Mouse (Mus musculus): ENCODE results near the gene Gipc2. TPM values are rescaled to one million over a fixed set of nuclear protein-coding genes. Genes with fewer than 3 reads are reported as not detected.

The Gipc2 gene
- polyA plus RNA-seq, 1 experiment from 2014 or later, result 2.6 TPM

DNA sequence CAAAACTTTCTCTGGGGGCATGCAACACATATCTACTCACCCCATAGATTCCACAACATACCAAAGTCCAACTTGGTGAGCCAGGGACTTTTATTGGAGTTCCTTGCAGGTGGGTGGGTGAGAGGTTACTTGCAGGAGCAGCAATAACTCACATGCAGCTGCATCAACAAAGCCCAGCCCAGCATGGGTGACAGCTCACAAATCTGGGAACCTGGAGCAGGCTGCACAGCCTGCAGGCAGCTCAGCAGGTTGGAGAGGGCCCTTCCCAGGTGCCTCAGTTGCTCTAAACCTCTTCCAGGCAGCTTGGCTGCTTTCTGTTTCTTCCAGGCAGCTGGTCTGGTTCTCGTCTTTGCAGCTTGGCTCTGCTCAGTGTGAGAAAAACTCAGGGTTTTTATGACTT is 13.3 kb upstream of the Gipc2 start:
- 64% methylated on average over 1 of the region's 1 CpGs for WGBS
- H3K27me3 ChIP-seq (ENCODE audit: insufficient read depth, poor library complexity, severe bottlenecking), result no peaks in the 10 kb centered on the region

GRCm38 (mm10) chr3:152178816-152179215 is 12.8 kb upstream of the Gipc2 start:
- WGBS, result 91% methylated on average over 4 of the region's 4 CpGs
- 0 out of 2 replicates have a peak, but pooled peaks cover 3% of the 10 kb centered on the region for H3K36me3 ChIP-seq
- no peaks in the 10 kb centered on the region for H3K4me1 ChIP-seq (replicated peaks)
- no peaks in the 10 kb centered on the region for H3K9me3 ChIP-seq
- no peaks in the 10 kb centered on the region for H3K27me3 ChIP-seq (ENCODE audit: insufficient read depth, poor library complexity, severe bottlenecking)
- H3K27ac ChIP-seq, result no peak overlapping the region
- H3K4me3 ChIP-seq, result no peak overlapping the region
- no peak for DNase-seq (ENCODE audit: low spot score)

More for the DNA sequence above, 13.3 kb upstream of the Gipc2 start:
- no peak for DNase-seq (ENCODE audit: low spot score)
- no peak overlapping the region for H3K4me3 ChIP-seq
- no peaks in the 10 kb centered on the region for H3K9me3 ChIP-seq
- H3K4me1 ChIP-seq (replicated peaks), result no peaks in the 10 kb centered on the region
- H3K36me3 ChIP-seq, result 0 out of 2 replicates have a peak, but pooled peaks cover 3% of the 10 kb centered on the region
- H3K27ac ChIP-seq, result no peak overlapping the region

- H3K4me3 ChIP-seq, result no peak overlapping the region
- H3K27me3 ChIP-seq (ENCODE audit: insufficient read depth, poor library complexity, severe bottlenecking), result peaks cover 10% of the 10 kb centered on the region
- H3K27ac ChIP-seq, result no peak overlapping the region
- H3K36me3 ChIP-seq, result no peaks in the 10 kb centered on the region
- H3K4me1 ChIP-seq (replicated peaks), result no peaks in the 10 kb centered on the region
- WGBS, result 88% methylated on average over 7 of the region's 7 CpGs
- 0 out of 2 replicates have a peak, but pooled peaks cover 3% of the 10 kb centered on the region for H3K9me3 ChIP-seq
- no peak for DNase-seq (ENCODE audit: low spot score)
These were observed 6.4 kb upstream of the Gipc2 start for GRCm38 (mm10) chr3:152172322-152172935.

GRCm38 (mm10) chr3:152171862-152172261 is 5.8 kb upstream of the Gipc2 start:
- WGBS, result 71% methylated on average over 7 of the region's 7 CpGs
- no peaks in the 10 kb centered on the region for H3K36me3 ChIP-seq
- 0 out of 2 replicates have a peak, but pooled peaks cover 3% of the 10 kb centered on the region for H3K9me3 ChIP-seq
- H3K27me3 ChIP-seq (ENCODE audit: insufficient read depth, poor library complexity, severe bottlenecking), result peaks cover 14% of the 10 kb centered on the region
- peaks cover 5% of the 10 kb centered on the region for H3K4me1 ChIP-seq (replicated peaks)
- DNase-seq (ENCODE audit: low spot score), result no peak
- no peak overlapping the region for H3K4me3 ChIP-seq
- no peak overlapping the region for H3K27ac ChIP-seq

DNA sequence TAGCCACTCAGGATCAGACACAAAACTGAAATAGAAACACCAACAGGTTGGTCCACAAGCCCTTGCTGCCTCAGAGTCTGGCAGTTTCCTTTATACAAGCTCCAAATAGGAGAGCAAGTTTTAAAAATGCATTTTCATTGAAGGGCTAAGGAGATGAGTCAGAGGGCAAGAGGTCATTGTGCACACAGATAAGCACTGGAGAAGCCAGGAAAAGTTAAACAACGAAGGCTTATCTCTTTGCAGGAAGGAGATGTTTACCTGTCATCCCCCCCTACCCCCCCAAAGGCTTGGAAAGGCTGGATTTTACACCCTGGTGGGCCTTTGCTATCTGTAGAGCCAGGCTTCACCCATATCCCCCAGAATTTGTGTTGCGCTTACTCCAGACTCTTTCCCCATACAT is 5.2 kb upstream of the Gipc2 start:
- WGBS, result 75% methylated on average over 2 of the region's 2 CpGs
- Histone ChIP-seq H3K27me3 (ENCODE audit: insufficient read depth, poor library complexity, severe bottlenecking) (peaks cover 20% of the 10 kb centered on the region), H3K9me3 (0 out of 2 replicates have a peak, but pooled peaks cover 3% of the 10 kb centered on the region), H3K36me3 (no peaks in the 10 kb centered on the region), H3K4me1 (replicated peaks) (peaks cover 11% of the 10 kb centered on the region), H3K4me3 (no peak overlapping the region), H3K27ac (no peak overlapping the region)
- no peak for DNase-seq (ENCODE audit: low spot score)

DNA sequence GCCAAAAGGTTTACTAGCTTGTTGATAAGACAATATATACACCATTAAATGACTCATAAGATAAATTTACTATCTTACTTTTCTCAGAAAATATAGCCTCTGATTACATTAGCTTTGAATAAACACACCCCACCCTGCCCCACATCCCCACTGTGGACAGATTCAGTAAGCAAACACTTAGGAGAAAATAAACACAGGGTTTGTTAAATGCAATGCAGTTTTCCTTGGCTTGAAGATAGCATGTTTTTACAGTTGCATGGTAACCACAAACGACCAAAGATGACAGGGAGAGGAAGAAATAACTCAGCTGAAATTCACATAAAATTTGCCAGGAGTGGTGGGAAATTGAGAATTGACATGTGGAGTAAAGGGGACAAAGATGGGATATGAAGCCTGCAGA is 4.4 kb upstream of the Gipc2 start:
- Histone ChIP-seq H3K27me3 (ENCODE audit: insufficient read depth, poor library complexity, severe bottlenecking) (peaks cover 29% of the 10 kb centered on the region), H3K4me3 (no peak overlapping the region), H3K36me3 (no peaks in the 10 kb centered on the region), H3K9me3 (0 out of 2 replicates have a peak, but pooled peaks cover 3% of the 10 kb centered on the region), H3K4me1 (replicated peaks) (peaks cover 19% of the 10 kb centered on the region), H3K27ac (no peak overlapping the region)
- WGBS, result 50% methylated on average over 1 of the region's 1 CpGs
- DNase-seq (ENCODE audit: low spot score), result no peak

DNA sequence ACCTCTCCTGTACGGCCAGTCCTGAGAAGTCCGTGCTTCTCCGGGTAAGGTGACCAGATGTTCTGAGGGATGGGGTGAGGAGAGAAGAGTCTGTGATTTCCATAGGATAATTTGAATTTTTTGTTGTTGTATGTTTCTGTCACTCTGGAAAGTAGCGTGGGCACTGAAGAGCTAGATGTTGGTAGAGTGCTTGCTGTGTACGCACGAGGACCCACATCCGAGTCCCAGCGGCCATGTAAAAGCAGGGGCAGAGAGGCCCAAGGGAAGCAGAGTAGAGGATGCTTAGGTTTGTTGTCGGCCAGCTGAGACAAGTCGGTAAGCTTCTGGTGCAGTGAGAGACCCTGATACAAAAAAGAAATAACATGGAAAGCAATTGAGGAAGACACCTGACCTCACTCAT is 2.0 kb upstream of the Gipc2 start:
- Histone ChIP-seq H3K36me3 (no peaks in the 10 kb centered on the region), H3K4me1 (replicated peaks) (peaks cover 24% of the 10 kb centered on the region), H3K9me3 (0 out of 2 replicates have a peak, but pooled peaks cover 3% of the 10 kb centered on the region), H3K27ac (no peak overlapping the region), H3K27me3 (ENCODE audit: insufficient read depth, poor library complexity, severe bottlenecking) (peaks cover 46% of the 10 kb centered on the region), H3K4me3 (no peak overlapping the region)
- DNase-seq (ENCODE audit: low spot score), result no peak
- WGBS, result 93% methylated on average over 10 of the region's 10 CpGs

GRCm38 (mm10) chr3:152166699-152167451 is 845 bp upstream of the Gipc2 start:
- 15% methylated on average over 29 of the region's 29 CpGs for WGBS
- peak overlapping the region; percentile 56 for H3K27ac ChIP-seq
- peaks cover 46% of the 10 kb centered on the region for H3K27me3 ChIP-seq (ENCODE audit: insufficient read depth, poor library complexity, severe bottlenecking)
- 0 out of 2 replicates have a peak, but pooled peaks cover 3% of the 10 kb centered on the region for H3K9me3 ChIP-seq
- H3K4me1 ChIP-seq (replicated peaks), result peaks cover 24% of the 10 kb centered on the region
- DNase-seq (ENCODE audit: low spot score), result peak; percentile 41
- H3K4me3 ChIP-seq, result peak overlapping the region; percentile 70
- H3K36me3 ChIP-seq, result no peaks in the 10 kb centered on the region

DNA sequence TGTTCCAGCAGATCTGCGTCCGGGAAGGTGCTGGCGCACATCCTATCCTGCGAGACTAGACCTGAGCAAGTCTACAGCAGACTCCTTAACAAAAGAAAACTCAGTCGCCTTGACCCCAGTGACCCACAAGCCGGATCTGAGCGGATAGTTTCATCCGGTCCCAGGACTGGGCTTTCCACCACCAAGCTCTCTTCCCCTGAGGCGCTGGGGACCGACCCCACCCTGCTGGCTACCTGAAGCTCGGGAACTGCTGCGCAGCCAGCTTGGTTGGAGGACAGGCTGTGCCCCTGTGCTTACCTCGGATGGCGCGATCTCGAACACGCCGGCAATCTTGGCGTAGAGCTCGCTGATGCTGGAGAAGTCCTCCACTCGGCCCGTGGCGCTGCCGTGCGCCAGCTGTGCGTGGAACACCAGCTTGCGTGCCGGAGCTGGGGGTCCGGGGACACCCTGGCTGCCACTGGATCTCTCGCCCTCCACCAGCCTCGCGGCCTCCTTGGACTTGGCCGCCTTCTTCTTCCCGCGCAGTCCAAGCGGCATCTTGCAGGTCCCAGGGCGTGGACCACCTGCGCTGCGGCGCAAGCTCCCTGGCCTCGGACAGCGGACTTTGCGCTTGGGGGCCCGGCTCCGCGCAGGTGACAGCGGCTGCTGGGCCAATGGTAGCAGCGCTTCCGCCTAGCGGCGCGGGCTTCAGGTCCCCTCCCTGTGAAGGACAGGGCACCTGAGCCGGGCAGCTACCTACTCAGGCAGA is 505 bp downstream of the Gipc2 start:
- H3K4me3 ChIP-seq, result peak overlapping the region; percentile 70
- DNase-seq (ENCODE audit: low spot score), result peak; percentile 59
- peak overlapping the region; percentile 83 for H3K27ac ChIP-seq
- WGBS, result 1% methylated on average over 53 of the region's 53 CpGs
- H3K36me3 ChIP-seq, result no peaks in the 10 kb centered on the region
- H3K27me3 ChIP-seq (ENCODE audit: insufficient read depth, poor library complexity, severe bottlenecking), result peaks cover 50% of the 10 kb centered on the region
- H3K4me1 ChIP-seq (replicated peaks), result peaks cover 24% of the 10 kb centered on the region
- H3K9me3 ChIP-seq, result 0 out of 2 replicates have a peak, but pooled peaks cover 3% of the 10 kb centered on the region

GRCm38 (mm10) chr3:152165014-152165350 is 1.0 kb downstream of the Gipc2 start:
- H3K9me3 ChIP-seq, result 0 out of 2 replicates have a peak, but pooled peaks cover 3% of the 10 kb centered on the region
- peaks cover 50% of the 10 kb centered on the region for H3K27me3 ChIP-seq (ENCODE audit: insufficient read depth, poor library complexity, severe bottlenecking)
- no peak for DNase-seq (ENCODE audit: low spot score)
- WGBS, result 24% methylated on average over 9 of the region's 9 CpGs
- peak overlapping the region; percentile 70 for H3K4me3 ChIP-seq
- peaks cover 24% of the 10 kb centered on the region for H3K4me1 ChIP-seq (replicated peaks)
- peak overlapping the region; percentile 41; the same call in 1 of the 2 replicates for H3K27ac ChIP-seq
- no peaks in the 10 kb centered on the region for H3K36me3 ChIP-seq

DNA sequence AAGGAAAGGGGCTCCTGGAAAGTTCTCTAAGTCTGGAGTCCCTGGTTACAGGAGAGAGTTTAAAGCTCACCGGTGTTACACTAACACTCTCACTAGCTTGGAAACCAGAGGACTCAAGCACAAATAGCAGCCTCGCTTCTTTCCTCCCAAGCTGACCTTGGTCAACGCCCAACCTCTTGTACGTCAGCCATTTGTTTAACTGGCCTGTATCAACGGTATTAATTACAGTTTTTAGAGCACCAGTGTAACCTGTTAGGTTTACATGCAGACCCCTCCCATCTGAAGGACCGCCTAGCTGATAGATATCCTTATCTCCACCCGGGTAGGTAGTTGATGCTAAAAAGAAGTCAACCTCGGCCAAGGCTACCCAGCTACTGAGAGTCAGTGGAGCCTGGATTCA is 2.7 kb downstream of the Gipc2 start:
- WGBS, result 90% methylated on average over 8 of the region's 8 CpGs

GRCm38 (mm10) chr3:152160607-152161006 is 5.4 kb downstream of the Gipc2 start:
- Histone ChIP-seq H3K27me3 (ENCODE audit: insufficient read depth, poor library complexity, severe bottlenecking) (peaks cover 24% of the 10 kb centered on the region), H3K4me1 (replicated peaks) (peaks cover 7% of the 10 kb centered on the region), H3K36me3 (no peaks in the 10 kb centered on the region), H3K9me3 (no peaks in the 10 kb centered on the region), H3K27ac (no peak overlapping the region), H3K4me3 (no peak overlapping the region)
- DNase-seq (ENCODE audit: low spot score), result no peak
- 63% methylated on average over 4 of the region's 4 CpGs for WGBS

More for the DNA sequence above, 2.7 kb downstream of the Gipc2 start:
- no peaks in the 10 kb centered on the region for H3K36me3 ChIP-seq
- peaks cover 24% of the 10 kb centered on the region for H3K4me1 ChIP-seq (replicated peaks)
- no peak for DNase-seq (ENCODE audit: low spot score)
- no peak overlapping the region for H3K4me3 ChIP-seq
- H3K27me3 ChIP-seq (ENCODE audit: insufficient read depth, poor library complexity, severe bottlenecking), result peaks cover 48% of the 10 kb centered on the region
- no peaks in the 10 kb centered on the region for H3K9me3 ChIP-seq
- no peak overlapping the region for H3K27ac ChIP-seq

DNA sequence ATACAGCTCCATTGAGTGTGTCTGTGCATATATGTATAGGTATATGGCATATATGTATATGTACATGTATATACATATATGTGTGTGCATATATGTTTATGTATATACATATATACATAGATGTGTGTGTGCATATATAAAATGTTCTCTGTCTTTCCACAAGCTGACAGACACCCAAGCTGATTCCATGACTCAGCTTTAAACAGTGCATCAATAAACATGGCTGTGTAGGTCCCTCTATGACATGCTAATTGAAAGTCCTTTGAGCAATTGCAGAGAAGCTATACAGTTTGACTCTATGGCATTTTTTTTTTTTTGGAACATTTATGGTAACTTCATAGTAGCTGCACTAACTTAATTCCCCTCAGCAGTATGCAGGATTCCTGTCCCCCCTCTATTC is 6.7 kb downstream of the Gipc2 start:
- Histone ChIP-seq H3K27me3 (ENCODE audit: insufficient read depth, poor library complexity, severe bottlenecking) (peaks cover 11% of the 10 kb centered on the region), H3K4me1 (replicated peaks) (no peaks in the 10 kb centered on the region), H3K9me3 (no peaks in the 10 kb centered on the region), H3K36me3 (no peaks in the 10 kb centered on the region), H3K27ac (no peak overlapping the region), H3K4me3 (no peak overlapping the region)
- DNase-seq (ENCODE audit: low spot score), result no peak

All from hindbrain, embryonic 10.5 days (tissue).